Mouse (Mus musculus): ENCODE results near the gene Cmtm1.

DNA sequence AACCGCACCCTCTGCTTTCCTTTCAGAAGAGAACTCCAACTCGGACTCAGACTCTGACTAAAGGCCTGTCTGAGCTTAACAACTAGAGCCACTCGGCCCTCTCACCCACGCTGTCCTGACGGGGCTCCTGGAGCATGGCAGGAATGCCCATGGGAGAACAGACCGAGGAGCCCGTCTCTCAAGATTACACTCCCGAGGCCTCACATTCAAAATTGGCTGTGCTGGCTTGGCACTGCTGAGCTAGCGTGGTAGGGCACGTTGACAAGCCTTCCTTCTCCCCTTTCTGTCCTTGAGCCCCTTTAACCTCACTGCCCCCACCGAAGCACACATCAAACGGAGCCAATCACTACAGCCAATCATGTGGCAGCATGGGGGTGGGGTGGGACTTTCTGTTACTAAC lies 36.8 kb upstream of the Cmtm1 start:
- no peak for TF ChIP-seq HCFC1 (IDR thresholded peaks at IDR 0.05; ENCODE audit: borderline replicate concordance, insufficient read depth, low read length)
- no peak for TF ChIP-seq ZNF384 (IDR thresholded peaks at IDR 0.05; ENCODE audit: low read depth, low read length)
- no peak for TF ChIP-seq ZC3H11A (IDR thresholded peaks at IDR 0.05; ENCODE audit: borderline replicate concordance, low read depth, low read length)

All from ES-E14 (cell line).